Mouse (Mus musculus): ENCODE measurements around the gene Inpp5b. TPM values are rescaled to one million over a fixed set of nuclear protein-coding genes. Genes with fewer than 3 reads are reported as not detected.
"Not testable (repeated sequence)": the region's sequence is repeated elsewhere in the genome, so short reads cannot be mapped to it uniquely, and the experiment has no call there.

The Inpp5b gene
- polyA plus RNA-seq, 1 experiment from 2014 or later = 25.2 TPM

DNA sequence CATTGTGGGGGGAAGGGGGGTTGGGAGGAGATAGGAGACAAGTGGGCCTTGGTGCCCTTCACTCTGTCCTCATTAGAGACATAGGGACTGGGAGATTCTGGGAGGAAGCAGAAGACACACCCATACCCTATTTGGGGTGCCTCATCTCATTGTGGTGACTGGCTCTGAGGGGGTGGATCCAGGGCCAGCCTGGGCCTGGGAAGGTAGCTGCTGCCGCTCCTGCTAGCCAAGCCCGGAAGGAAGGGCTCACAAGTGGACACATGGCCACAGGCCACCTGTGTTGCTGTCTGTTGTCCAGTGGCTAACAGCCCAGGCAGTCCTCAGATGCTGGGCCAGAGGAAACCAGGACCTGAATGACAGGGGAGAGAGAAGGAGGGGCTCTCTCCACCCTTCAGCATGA is 38.2 kb upstream of the Inpp5b start:
- H3K4me3 ChIP-seq = peak overlapping the region; percentile 24
- peak overlapping the region; percentile 61; the same call in 1 of the 2 replicates for H3K9ac ChIP-seq
- WGBS = 22% methylated on average over 2 of the region's 2 CpGs
- ATAC-seq (ENCODE audit: insufficient number of reproducible peaks, insufficient read depth, low FRiP score, low TSS enrichment, low read depth) = no peak
- peak overlapping the region; percentile 94 for H3K27ac ChIP-seq
- H3K9me3 ChIP-seq = no peaks in the 10 kb centered on the region
- no peaks in the 10 kb centered on the region for H3K27me3 ChIP-seq
- H3K4me2 ChIP-seq = peak overlapping the region; percentile 75
- peaks cover 66% of the 10 kb centered on the region for H3K4me1 ChIP-seq
- peaks cover 24% of the 10 kb centered on the region for H3K36me3 ChIP-seq

DNA sequence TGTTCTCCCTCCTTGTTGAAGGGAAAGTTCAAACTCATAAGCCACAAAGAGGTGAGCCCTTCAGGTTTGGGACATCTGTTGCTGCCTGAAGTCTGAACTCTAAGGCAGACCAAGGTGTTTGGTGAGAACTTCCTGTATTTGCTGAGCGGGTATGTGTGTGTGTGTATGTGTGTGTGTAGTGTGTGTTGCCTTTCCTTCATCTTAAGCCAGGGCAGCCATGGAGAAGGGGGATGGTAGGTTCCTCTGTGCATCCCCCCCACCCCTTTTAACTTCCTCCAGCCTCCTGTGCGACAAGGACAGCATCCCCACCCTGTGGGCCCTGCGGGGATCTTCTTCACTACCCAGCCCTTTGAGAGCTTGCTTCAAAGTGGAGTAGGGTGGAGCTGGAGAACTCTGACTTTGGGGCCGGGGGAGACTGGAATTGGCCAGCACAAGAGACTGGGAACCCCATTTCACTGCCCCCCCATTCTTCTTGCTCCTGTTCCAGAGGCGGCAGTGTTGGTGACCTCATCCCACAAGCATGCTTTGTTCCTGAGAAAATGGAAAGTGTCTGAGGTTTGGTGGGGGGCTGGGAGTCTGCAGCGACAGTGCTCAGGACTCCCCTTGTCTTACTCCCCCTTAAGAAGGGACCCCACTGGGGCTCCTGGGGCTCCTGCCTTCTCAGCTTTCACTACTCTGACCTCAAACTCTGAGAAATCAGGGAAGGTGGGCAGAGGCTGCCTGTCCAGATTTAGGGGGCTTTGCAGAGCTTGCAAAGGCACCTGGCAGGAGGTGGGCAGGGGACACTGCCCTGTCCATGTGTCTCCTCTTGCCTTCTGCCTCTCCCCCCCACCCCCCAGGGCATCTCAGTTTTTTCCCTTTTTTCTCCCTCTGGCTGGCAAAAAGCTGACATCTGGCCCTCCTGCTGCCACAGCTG is 37.5 kb upstream of the Inpp5b start:
- Histone ChIP-seq H3K4me3 (peak overlapping the region; percentile 24), H3K27me3 (no peaks in the 10 kb centered on the region), H3K9me3 (no peaks in the 10 kb centered on the region), H3K27ac (peak overlapping the region; percentile 94), H3K9ac (peak overlapping the region; percentile 61), H3K4me1 (peaks cover 72% of the 10 kb centered on the region), H3K4me2 (peak overlapping the region; percentile 75), H3K36me3 (peaks cover 24% of the 10 kb centered on the region)
- ATAC-seq (ENCODE audit: insufficient number of reproducible peaks, insufficient read depth, low FRiP score, low TSS enrichment, low read depth) = no peak
- 0% methylated on average over 6 of the region's 6 CpGs for WGBS

DNA sequence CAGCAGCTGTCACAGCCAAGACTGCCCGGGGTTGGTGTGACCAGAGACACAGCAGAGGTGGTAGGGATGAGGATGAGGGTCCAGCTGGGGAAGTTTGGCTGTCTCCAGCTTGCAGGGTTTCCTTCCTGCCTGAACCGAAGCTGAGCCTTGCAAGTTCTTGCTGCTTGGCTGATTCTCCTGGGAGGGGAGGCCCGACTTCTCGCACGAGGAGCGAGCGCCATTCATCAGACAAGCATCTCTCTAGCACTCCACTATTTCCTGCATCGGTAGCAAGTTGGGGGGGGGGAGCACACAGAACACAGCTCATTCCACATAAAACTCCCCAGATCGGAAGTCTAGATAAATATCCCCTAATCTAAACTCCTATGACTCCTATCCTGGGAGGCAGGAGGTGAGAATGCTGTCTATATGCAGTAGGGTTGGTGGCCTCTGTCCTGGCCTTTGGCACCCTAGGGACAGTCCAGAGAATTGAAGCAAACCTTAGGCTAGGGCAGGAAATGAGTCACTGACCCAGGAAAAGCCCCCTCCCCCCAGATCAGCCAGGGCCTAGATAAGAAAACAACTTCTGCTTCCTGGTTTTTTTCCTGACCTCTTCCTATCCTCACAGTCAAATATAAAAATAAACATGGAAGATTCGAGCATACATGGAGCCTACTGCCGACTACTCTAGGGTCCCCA is 36.7 kb upstream of the Inpp5b start:
- Histone ChIP-seq H3K9ac (peak overlapping the region; percentile 61), H3K27me3 (no peaks in the 10 kb centered on the region), H3K9me3 (no peaks in the 10 kb centered on the region), H3K4me2 (peak overlapping the region; percentile 75), H3K36me3 (peaks cover 24% of the 10 kb centered on the region), H3K4me3 (peak overlapping the region; percentile 24), H3K4me1 (peaks cover 74% of the 10 kb centered on the region), H3K27ac (peak overlapping the region; percentile 94)
- no peak for ATAC-seq (ENCODE audit: insufficient number of reproducible peaks, insufficient read depth, low FRiP score, low TSS enrichment, low read depth)
- WGBS = 12% methylated on average over 11 of the region's 11 CpGs

DNA sequence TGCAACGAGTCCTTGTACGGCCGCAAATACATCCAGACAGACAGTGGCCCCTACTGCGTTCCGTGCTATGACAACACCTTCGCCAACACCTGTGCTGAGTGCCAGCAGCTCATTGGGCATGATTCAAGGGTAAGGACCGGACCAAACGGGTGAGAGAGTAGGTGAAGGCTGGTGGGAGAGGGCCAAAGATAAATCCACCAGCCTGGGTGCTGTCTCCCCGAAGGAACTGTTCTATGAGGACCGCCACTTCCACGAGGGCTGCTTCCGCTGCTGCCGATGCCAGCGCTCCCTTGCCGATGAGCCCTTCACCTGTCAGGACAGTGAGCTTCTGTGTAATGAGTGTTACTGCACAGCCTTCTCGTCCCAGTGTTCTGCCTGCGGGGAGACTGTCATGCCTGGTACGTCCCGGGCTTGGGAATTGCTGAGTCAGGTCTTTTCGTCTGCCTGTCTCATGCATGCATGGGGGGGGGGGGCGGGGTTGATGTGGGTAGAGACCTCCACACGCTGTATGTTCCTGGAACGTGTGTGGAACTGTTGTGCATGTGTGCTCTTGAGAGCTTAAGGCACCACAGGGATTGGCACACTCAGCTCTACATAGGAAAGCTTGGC is 35.9 kb upstream of the Inpp5b start:
- Histone ChIP-seq H3K36me3 (peaks cover 24% of the 10 kb centered on the region), H3K27me3 (no peaks in the 10 kb centered on the region), H3K27ac (peak overlapping the region; percentile 94), H3K4me3 (no peak overlapping the region), H3K4me1 (peaks cover 81% of the 10 kb centered on the region), H3K4me2 (no peak overlapping the region), H3K9ac (no peak overlapping the region), H3K9me3 (no peaks in the 10 kb centered on the region)
- WGBS = 76% methylated on average over 23 of the region's 23 CpGs
- no peak for ATAC-seq (ENCODE audit: insufficient number of reproducible peaks, insufficient read depth, low FRiP score, low TSS enrichment, low read depth)

DNA sequence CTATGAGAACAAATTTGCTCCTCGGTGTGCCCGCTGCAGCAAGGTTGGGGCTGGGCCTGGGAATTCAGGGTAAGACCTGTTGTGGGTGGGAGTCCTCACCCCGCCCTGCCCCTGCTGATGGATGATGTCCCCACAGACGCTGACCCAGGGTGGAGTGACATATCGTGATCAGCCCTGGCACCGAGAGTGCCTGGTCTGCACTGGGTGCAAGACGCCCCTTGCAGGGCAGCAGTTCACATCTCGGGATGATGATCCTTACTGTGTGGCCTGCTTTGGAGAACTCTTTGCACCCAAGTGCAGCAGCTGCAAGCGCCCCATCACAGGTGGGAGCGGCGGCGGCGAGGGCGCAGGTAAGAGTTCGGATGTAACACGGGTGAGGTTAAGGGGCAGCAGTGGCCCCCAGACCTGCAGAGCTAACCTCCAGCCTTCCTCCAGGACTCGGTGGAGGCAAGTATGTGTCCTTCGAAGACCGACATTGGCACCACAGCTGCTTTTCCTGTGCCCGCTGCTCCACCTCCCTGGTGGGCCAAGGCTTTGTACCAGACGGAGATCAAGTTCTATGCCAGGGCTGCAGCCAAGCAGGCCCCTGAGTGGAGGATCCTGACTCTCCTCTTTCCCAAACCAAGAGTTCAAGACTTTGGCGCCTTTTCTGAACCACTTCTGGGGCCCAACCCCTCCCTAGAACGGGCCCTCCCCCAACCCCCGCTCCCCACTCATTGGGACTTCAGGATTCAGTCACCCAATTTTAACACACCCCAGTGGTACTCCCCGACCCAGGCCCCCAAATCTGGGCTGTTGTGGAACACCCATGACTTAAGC is 34.1 kb upstream of the Inpp5b start:
- H3K27me3 ChIP-seq; ATAC-seq (ENCODE audit: insufficient number of reproducible peaks, insufficient read depth, low FRiP score, low TSS enrichment, low read depth); H3K4me2 ChIP-seq; H3K9me3 ChIP-seq; H3K4me3 ChIP-seq; H3K9ac ChIP-seq: not testable (repeated sequence)
- Histone ChIP-seq H3K36me3 (peaks cover 24% of the 10 kb centered on the region), H3K27ac (peak overlapping the region; percentile 97), H3K4me1 (peaks cover 77% of the 10 kb centered on the region)
- 85% methylated on average over 25 of the region's 25 CpGs for WGBS

DNA sequence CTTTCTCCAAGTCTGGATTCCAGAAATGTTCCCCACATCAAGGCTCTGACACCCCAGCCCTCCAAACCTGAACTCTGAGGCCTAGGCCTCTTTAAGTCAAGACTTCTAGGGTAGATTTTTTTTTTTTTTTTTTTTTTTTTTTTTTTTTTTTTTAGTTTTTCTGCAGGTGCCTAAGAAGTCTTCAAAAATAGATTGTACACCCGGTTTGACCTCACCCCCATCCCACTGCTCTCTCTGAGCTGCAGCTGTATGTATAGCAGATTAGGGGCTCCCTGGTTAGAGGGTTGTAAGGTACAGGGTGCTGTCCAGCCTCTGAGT is 33.5 kb upstream of the Inpp5b start:
- WGBS = 8% methylated on average over 1 of the region's 1 CpGs
- not testable (repeated sequence) for H3K9ac ChIP-seq; ATAC-seq (ENCODE audit: insufficient number of reproducible peaks, insufficient read depth, low FRiP score, low TSS enrichment, low read depth); H3K27me3 ChIP-seq; H3K9me3 ChIP-seq
- H3K4me3 ChIP-seq = peak overlapping the region; percentile 33
- peaks cover 24% of the 10 kb centered on the region for H3K36me3 ChIP-seq
- peak overlapping the region; percentile 62 for H3K4me2 ChIP-seq
- peaks cover 74% of the 10 kb centered on the region for H3K4me1 ChIP-seq
- H3K27ac ChIP-seq = peak overlapping the region; percentile 97

DNA sequence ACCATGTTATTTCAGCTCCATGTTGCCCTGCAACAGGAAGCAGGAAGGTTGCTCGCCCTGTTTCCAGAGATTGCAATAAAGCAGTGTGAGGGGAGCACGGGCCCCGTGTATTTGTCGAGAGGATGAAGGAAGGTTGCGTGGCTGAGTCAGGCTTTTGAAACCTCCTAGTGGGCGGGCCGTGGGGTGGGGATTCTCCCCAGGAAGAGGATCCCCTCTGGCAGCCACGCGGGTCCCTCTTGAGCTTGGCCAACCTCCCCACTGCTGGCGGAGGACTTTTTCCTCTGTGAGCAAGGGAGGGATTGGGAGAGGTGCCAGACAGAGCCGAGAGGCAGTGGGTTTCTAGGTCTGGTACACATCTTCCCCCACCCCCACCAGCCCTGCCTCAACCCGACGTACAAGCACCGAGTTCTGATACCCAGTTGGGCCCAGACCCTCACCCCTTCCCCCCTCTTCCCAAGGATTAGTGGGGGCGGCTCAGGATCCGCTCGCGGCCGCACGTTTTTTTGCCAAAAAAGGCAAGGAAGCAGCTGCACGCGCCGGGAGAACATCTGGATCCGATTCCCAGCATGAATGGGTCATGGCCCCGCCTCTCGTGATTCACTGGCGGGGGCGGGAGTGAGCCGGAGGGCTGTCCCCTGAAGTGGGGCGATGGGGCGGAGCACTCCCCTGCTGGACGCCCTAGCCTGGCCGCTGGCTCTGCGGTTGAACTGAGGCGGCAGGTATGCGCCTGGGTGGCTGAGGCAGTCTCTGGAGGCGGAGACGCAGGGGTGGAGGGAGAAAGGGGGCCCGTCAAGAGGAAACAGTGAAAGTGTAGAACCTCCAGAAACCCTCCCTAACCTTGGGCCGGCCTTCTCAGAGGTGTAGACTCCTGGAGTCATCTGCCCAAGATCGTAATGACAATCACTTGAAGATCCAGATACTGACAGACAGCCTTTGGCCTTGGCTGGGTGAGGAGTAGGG is 32.9 kb upstream of the Inpp5b start:
- H3K9me3 ChIP-seq = no peaks in the 10 kb centered on the region
- WGBS = under 1% methylated on average over 41 of the region's 41 CpGs
- H3K36me3 ChIP-seq = peaks cover 24% of the 10 kb centered on the region
- H3K4me1 ChIP-seq = peaks cover 67% of the 10 kb centered on the region
- H3K9ac ChIP-seq = peak overlapping the region; percentile 58
- peak overlapping the region; percentile 33 for H3K4me3 ChIP-seq
- peak overlapping the region; percentile 62 for H3K4me2 ChIP-seq
- ATAC-seq (ENCODE audit: insufficient number of reproducible peaks, insufficient read depth, low FRiP score, low TSS enrichment, low read depth) = peak; percentile 88
- peak overlapping the region; percentile 97 for H3K27ac ChIP-seq
- H3K27me3 ChIP-seq = no peaks in the 10 kb centered on the region

DNA sequence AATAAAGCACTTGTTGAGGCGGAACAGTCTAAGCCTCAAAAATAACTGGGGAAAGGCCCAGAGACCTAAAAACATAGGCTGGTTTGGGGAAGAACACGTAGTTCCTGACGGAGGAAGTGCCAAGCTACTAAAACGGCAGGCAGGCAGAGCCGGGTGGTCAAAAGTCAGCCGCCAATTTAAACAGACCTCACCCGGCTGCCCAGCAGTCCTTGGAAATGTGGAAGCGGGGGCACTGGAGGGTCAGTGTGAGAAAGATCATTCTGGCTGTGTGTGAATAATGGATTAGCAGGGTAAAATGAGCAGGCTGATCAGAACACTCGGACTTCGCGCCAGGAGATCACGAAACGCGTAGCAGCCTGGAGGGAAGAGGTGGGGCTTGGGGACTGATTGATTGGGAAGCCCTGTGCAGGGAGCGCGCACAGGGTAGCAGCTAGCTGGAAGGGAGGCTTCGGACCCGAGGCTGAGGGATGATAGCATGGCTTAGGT is 31.6 kb upstream of the Inpp5b start:
- peak overlapping the region; percentile 62 for H3K4me2 ChIP-seq
- H3K9me3 ChIP-seq = no peaks in the 10 kb centered on the region
- peak overlapping the region; percentile 58; the same call in 1 of the 2 replicates for H3K9ac ChIP-seq
- H3K4me1 ChIP-seq = peaks cover 59% of the 10 kb centered on the region
- H3K27me3 ChIP-seq = no peaks in the 10 kb centered on the region
- ATAC-seq (ENCODE audit: insufficient number of reproducible peaks, insufficient read depth, low FRiP score, low TSS enrichment, low read depth) = no peak
- peaks cover 24% of the 10 kb centered on the region for H3K36me3 ChIP-seq
- peak overlapping the region; percentile 97 for H3K27ac ChIP-seq
- H3K4me3 ChIP-seq = peak overlapping the region; percentile 29
- WGBS = 4% methylated on average over 18 of the region's 18 CpGs

DNA sequence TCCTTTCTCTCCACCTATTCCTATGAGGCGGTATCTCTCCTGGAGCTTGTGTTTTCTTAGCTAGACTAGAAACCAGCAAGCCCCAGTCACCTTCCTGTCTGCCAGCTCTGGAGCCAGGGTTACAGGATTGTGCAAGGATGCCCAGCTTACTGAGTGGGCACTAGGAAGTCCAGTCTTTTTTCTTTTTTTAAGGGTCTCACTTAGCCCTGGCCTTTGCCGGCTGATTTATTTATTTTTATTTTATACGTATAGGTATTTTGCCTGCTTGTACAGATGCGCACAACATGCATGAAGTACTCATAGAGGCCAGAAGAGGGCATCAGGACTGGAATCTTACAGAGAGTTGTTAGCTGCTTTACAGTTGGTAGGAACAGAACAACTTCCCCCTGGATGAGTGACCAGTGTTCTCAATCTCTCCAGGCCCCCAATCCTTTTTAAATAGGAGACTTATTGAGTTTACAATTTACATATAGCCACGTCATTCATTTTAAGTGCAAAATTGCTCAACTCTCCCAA is 30.8 kb upstream of the Inpp5b start:
- 6% methylated on average over 5 of the region's 5 CpGs for WGBS
- no peak for ATAC-seq (ENCODE audit: insufficient number of reproducible peaks, insufficient read depth, low FRiP score, low TSS enrichment, low read depth)
- peak overlapping the region; percentile 62; the same call in 1 of the 2 replicates for H3K4me2 ChIP-seq
- H3K9me3 ChIP-seq = no peaks in the 10 kb centered on the region
- H3K9ac ChIP-seq = no peak overlapping the region
- H3K4me1 ChIP-seq = peaks cover 56% of the 10 kb centered on the region
- H3K27me3 ChIP-seq = no peaks in the 10 kb centered on the region
- H3K4me3 ChIP-seq = no peak overlapping the region
- H3K27ac ChIP-seq = peak overlapping the region; percentile 97
- peaks cover 23% of the 10 kb centered on the region for H3K36me3 ChIP-seq

DNA sequence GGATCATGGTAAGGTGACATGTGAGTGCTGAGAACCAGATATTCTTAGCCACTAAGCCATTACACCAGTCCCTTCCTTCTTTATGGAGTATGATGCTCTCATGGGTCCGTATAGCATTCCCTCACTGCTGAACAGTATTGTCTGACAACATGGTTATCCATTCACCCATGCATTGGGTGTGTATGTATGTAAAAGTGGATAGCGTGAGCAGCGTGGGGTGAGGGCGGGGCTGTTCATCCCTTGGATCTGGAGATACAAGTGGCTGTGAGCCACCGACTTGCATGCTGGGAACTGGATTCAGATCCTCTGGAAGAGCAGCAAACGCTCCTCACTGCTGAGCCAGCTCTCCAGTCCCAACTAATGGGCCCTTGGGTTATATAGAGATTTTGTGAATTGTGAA is 29.0 kb upstream of the Inpp5b start:
- no peaks in the 10 kb centered on the region for H3K9me3 ChIP-seq
- H3K27me3 ChIP-seq = no peaks in the 10 kb centered on the region
- H3K4me2 ChIP-seq = no peak overlapping the region
- no peak overlapping the region for H3K27ac ChIP-seq
- no peak overlapping the region for H3K4me3 ChIP-seq
- no peak for ATAC-seq (ENCODE audit: insufficient number of reproducible peaks, insufficient read depth, low FRiP score, low TSS enrichment, low read depth)
- H3K4me1 ChIP-seq = peaks cover 48% of the 10 kb centered on the region
- WGBS = 89% methylated on average over 6 of the region's 6 CpGs
- no peak overlapping the region for H3K9ac ChIP-seq
- peaks cover 21% of the 10 kb centered on the region for H3K36me3 ChIP-seq
